Mouse (Mus musculus) forebrain, embryonic 14.5 days (tissue): Measurements from ENCODE around the gene H2al1h. TPM values are rescaled to one million over a fixed set of nuclear protein-coding genes. Genes with fewer than 3 reads are reported as not detected.

Experiments
- ATAC-seq: fragments of 200-750 bp; cut with Nextera tagmentation; 2 replicates; pipeline ENCODE4 v1.8.0; 2017; ENCODE audit warnings: mild to moderate bottlenecking, moderate library complexity
- DNase-seq: peaks from one replicate; pipeline ENCODE4 v3.0.0-alpha.2; 2015; ENCODE audit warnings: low spot score
- H3K27ac ChIP-seq: fragments of 300-500 bp; sonication (generic); 2 replicates; pipeline ENCODE4 v1.5.1; 2014; ENCODE audit warnings: low read depth, mild to moderate bottlenecking, control low read depth, low read length, moderate library complexity
- H3K27me3 ChIP-seq: fragments of 300-500 bp; sonication (generic); replicated peaks from 2 replicates; pipeline ENCODE4 v1.6.1; 2014; ENCODE audit warnings: low read length, control low read depth, mixed read lengths; ENCODE audit not compliant: control insufficient read depth, insufficient read depth
- H3K36me3 ChIP-seq: fragments of 300-500 bp; sonication (generic); 2 replicates; pipeline ENCODE4 v1.6.1; 2014; ENCODE audit warnings: low read length, control low read depth; ENCODE audit not compliant: control insufficient read depth, insufficient read depth
- H3K4me1 ChIP-seq: fragments of 300-500 bp; sonication (generic); 2 replicates; pipeline ENCODE4 v1.6.1; 2014; ENCODE audit warnings: antibody characterized with exemption, low read length, control low read depth; ENCODE audit not compliant: control insufficient read depth, insufficient read depth
- H3K4me2 ChIP-seq: fragments of 300-500 bp; sonication (generic); 2 replicates; pipeline ENCODE4 v1.6.1; 2014; ENCODE audit warnings: mild to moderate bottlenecking, control low read depth, low read length
- H3K4me3 ChIP-seq: fragments of 300-500 bp; sonication (generic); 2 replicates; pipeline ENCODE4 v1.5.1; 2014; ENCODE audit warnings: low read depth, low read length, control low read depth
- H3K9ac ChIP-seq: fragments of 300-500 bp; sonication (generic); 2 replicates; pipeline ENCODE4 v1.6.1; 2014; ENCODE audit warnings: mild to moderate bottlenecking, low read length, control low read depth, moderate library complexity
- H3K9me3 ChIP-seq: fragments of 300-500 bp; sonication (generic); replicated peaks from 2 replicates; pipeline ENCODE4 v1.6.1; 2016; ENCODE audit warnings: low read length, control low read depth, mixed read lengths; ENCODE audit not compliant: control insufficient read depth
- WGBS: fragments of 180-500 bp; shearing (Covaris S2); extraction: QIAGEN DNeasy Blood & Tissue Kit; methylation state at CpG from one replicate; pipeline ENCODE4 v1.1.7; 2014; 5-methylcytosine and 5-hydroxymethylcytosine counted together
- polyA plus RNA-seq: library from polyadenylated mRNA; unstranded; fragments of >200 nt; fragmentation: Nextera tagmentation; extraction: Ambion mirVana; gene quantifications from 2 replicates; pipeline ENCODE4 v1.2.1, GENCODE M21; 2014

The H2al1h gene
- polyA plus RNA-seq, 1 experiment from 2014 or later, result not detected

DNA sequence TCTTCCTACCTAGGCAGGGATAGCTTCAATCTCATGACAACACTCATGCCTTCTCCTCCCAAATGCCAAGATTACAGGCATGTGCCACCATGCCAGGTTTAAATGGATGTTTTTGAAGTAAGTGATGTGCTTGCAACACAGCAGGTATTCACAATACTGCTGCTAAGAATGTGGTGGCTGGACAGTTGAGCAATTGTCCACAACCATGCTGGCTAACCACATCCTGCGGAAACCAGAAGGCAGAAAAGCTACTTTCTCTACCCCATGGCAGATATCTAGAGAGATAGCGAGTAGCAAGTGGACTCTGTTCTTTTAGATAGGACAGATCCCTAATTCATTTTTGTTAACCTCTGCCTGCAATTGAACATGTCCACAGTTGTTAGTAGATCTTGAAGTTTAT is 40.0 kb downstream of the H2al1h start:
- Histone ChIP-seq H3K27me3 (no peaks in the 10 kb centered on the region), H3K9me3 (no peaks in the 10 kb centered on the region), H3K4me2 (no peak overlapping the region), H3K36me3 (no peaks in the 10 kb centered on the region), H3K9ac (no peak overlapping the region), H3K4me1 (peaks cover 2% of the 10 kb centered on the region; the same call in 1 of the 2 replicates), H3K4me3 (no peak overlapping the region), H3K27ac (no peak overlapping the region)
- WGBS, result 96% methylated on average over 2 of the region's 2 CpGs
- DNase-seq (no peak), ATAC-seq (no peak)

DNA sequence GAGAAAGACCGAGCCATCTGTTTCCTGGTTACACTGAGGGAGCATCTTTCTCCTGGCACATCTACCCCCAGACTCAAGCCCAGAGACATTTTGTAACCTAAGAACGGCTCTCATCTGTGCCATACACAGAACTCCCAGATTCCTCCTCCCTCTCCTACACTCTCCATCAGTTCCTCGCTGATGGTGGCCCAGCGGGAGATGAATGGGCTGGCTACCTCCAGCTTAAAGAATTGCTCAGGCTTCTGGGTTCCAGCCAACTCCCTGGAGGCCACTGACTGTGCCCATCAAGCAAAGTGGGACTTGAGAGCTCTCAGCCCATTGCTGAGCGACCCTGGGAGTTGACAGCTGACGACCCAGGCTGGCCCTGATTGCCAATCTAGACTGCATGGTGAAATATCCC is 42.6 kb downstream of the H2al1h start:
- no peak overlapping the region for H3K27ac ChIP-seq
- H3K36me3 ChIP-seq, result no peaks in the 10 kb centered on the region
- peaks cover 2% of the 10 kb centered on the region; the same call in 1 of the 2 replicates for H3K4me1 ChIP-seq
- peak; percentile 84 for ATAC-seq
- H3K4me2 ChIP-seq, result no peak overlapping the region
- peak; percentile 74 for DNase-seq
- H3K27me3 ChIP-seq, result no peaks in the 10 kb centered on the region
- no peak overlapping the region for H3K9ac ChIP-seq
- H3K4me3 ChIP-seq, result no peak overlapping the region
- 49% methylated on average over 6 of the region's 6 CpGs for whole genome bisulfite sequencing
- H3K9me3 ChIP-seq, result no peaks in the 10 kb centered on the region

DNA sequence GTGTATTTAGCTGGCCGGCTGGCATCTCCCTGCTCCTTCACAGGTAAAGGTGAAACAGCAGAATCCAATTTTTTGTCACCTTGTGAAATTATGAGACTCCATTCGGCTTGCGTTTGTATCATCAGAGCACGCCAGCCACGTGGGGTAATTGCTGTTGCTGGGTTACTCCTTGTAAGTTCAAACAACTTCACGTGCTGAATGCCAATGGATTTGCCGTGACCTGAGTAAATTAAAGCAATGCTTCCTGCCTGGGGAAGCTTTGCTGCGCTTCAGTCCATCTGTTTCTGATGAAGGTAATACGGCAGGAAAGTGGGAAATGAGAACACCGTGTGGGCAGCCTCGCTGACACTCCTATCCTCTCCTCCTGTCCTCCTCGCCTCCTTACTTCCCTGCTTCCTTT is 43.9 kb downstream of the H2al1h start:
- H3K9ac ChIP-seq, result no peak overlapping the region
- no peak overlapping the region for H3K4me2 ChIP-seq
- DNase-seq (peak; percentile 33), ATAC-seq (no peak)
- H3K27ac ChIP-seq, result no peak overlapping the region
- no peaks in the 10 kb centered on the region for H3K36me3 ChIP-seq
- 71% methylated on average over 12 of the region's 12 CpGs for WGBS
- H3K4me1 ChIP-seq, result peaks cover 2% of the 10 kb centered on the region; the same call in 1 of the 2 replicates
- no peak overlapping the region for H3K4me3 ChIP-seq
- H3K27me3 ChIP-seq, result no peaks in the 10 kb centered on the region
- H3K9me3 ChIP-seq, result no peaks in the 10 kb centered on the region

Other genes with a start within 250 kb of the H2al1h start
- not detected in 2 replicates for gene H2al1a, start 22.2 kb upstream of the H2al1h start, polyA plus RNA-seq
- not detected in 2 replicates for gene H2al1b, start 19.1 kb upstream of the H2al1h start, polyA plus RNA-seq
- not detected in 2 replicates for gene H2al1c, start 15.8 kb upstream of the H2al1h start, polyA plus RNA-seq
- not detected in 2 replicates for gene H2al1d, start 12.7 kb upstream of the H2al1h start, polyA plus RNA-seq
- gene H2al1e, start 9.6 kb upstream of the H2al1h start, polyA plus RNA-seq, result not detected in 2 replicates
- not detected in 2 replicates for gene H2al1f, start 6.3 kb upstream of the H2al1h start, polyA plus RNA-seq
- not detected in 2 replicates for gene H2al1g, start 3.2 kb upstream of the H2al1h start, polyA plus RNA-seq
- gene H2al1i, start 3.2 kb downstream of the H2al1h start, polyA plus RNA-seq, result not detected in 2 replicates
- not detected in 2 replicates for gene H2al1j, start 6.3 kb downstream of the H2al1h start, polyA plus RNA-seq